Mouse (Mus musculus) cerebellum, adult 2 months (tissue): ENCODE measurements around the gene Pla2g4a. TPM values are rescaled to one million over a fixed set of nuclear protein-coding genes. Genes with fewer than 3 reads are reported as not detected.

ENCODE experiments used
- DNase-seq, 2 experiments: peaks; one replicate each; pipeline ENCODE4 v3.0.0; 2021
- H3K27ac ChIP-seq: fragments of 200-500 bp; 2 replicates; pipeline ENCODE4 v1.5.1; 2012; ENCODE audit warnings: low read length, control low read depth, inconsistent platforms; ENCODE audit not compliant: insufficient read depth
- H3K27me3 ChIP-seq: fragments of 200-500 bp; 2 replicates; pipeline ENCODE4 v1.6.1; 2012; ENCODE audit warnings: inconsistent platforms, mild to moderate bottlenecking, low read length, moderate library complexity; ENCODE audit not compliant: control insufficient read depth, insufficient read depth
- H3K4me1 ChIP-seq: fragments of 200-500 bp; 2 replicates; pipeline ENCODE4 v1.6.1; 2011; ENCODE audit warnings: low read length; ENCODE audit not compliant: control insufficient read depth, insufficient read depth
- H3K4me3 ChIP-seq: fragments of 200-500 bp; replicated peaks from 2 replicates; pipeline ENCODE3; 2011; ENCODE audit warnings: mild to moderate bottlenecking, low read depth, low read length, control low read depth; ENCODE audit not compliant: insufficient read depth
- CTCF ChIP-seq: fragments of 200-500 bp; IDR thresholded peaks from 2 replicates; pipeline ENCODE4 v1.5.1; 2011; ENCODE audit warnings: low read depth, mild to moderate bottlenecking, control low read depth, low read length, moderate library complexity, borderline replicate concordance; ENCODE audit not compliant: insufficient read depth
- POLR2A ChIP-seq: fragments of 200-500 bp; IDR thresholded peaks from 2 replicates; pipeline ENCODE4 v1.6.1; 2011; ENCODE audit warnings: low read length, control low read depth, borderline replicate concordance; ENCODE audit not compliant: insufficient read depth
- WGBS: fragments of 180-500 bp; shearing (Covaris S2); methylation state at CpG from one replicate; pipeline ENCODE4 v1.1.7; 2018; 5-methylcytosine and 5-hydroxymethylcytosine counted together
- polyA plus RNA-seq: library from polyadenylated mRNA; depleted of rRNA; stranded (reverse); fragments of >200 nt; gene quantifications from 2 replicates; pipeline ENCODE4 v1.2.3, GENCODE M21; 2012

The Pla2g4a gene
- polyA plus RNA-seq, 1 experiment, result 4.9 TPM

DNA sequence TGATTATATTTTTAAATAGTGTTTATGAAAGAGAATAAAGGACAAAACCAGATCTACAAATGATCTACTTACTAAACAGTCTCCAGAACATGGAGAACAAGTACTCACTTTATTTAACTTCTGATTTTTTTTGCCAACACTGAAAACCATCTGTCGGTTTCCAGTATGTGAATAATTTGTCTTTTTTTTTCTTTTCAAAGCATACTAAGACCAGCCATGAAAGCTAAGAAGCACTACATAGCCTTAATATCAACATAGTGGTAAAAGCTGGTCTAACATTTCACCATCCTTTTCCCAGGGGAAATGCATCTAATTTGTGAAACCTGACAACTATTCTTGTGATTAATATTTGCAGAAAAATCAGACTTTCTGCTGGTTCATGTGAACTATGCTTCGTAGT, 99.5 kb downstream of the Pla2g4a start:
- DNase-seq, result no peak
- Histone ChIP-seq H3K4me1 (no peaks in the 10 kb centered on the region), H3K27me3 (no peaks in the 10 kb centered on the region), H3K4me3 (no peak overlapping the region), H3K27ac (no peak overlapping the region)
- WGBS, result 68% methylated on average over 2 of the region's 2 CpGs
- TF ChIP-seq CTCF (no peak), POLR2A (no peak)

DNA sequence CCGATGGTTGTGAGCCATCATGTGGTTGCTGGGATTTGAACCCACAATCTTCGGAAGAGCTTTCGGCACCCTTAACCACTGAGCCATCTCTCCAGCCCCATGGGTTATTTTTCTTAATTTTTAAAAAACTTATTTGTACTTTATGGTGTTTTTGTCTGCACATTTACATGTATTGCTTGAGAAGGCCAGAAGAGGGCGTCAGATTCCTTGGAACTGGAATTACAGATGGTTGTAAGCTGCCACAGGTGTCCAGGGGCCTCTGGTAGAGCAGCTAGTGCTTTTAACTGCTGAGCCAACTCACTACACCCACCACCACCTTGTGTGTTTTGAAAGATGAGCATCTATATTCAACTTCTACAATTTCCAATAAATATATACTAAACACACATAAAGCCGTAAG, 102.4 kb downstream of the Pla2g4a start:
- TF ChIP-seq CTCF (no peak), POLR2A (no peak)
- 80% methylated on average over 5 of the region's 5 CpGs for WGBS

DNA sequence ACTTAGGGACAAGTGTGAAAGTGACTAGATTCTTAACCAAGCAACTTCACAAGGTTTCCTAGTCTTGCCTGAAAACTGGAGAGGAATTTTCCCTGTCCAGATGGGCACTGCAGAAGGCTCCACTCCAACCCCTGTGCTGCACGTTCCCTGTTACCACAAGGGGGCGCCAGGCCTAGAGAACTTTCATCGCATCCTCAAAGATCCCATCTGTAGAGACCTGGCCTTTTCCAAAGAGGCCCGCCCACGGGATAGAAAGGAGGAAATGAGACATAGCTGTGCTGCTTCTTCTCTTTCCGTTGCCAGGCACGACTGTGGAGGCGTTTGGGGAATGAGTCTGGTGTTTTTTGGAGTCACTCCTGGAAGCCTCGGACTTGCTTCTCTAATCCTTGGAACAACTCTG, 104.4 kb downstream of the Pla2g4a start:
- 13% methylated on average over 9 of the region's 9 CpGs for WGBS
- Histone ChIP-seq H3K27me3 (no peaks in the 10 kb centered on the region), H3K4me3 (no peak overlapping the region), H3K27ac (no peak overlapping the region), H3K4me1 (no peaks in the 10 kb centered on the region)
- TF ChIP-seq POLR2A (no peak), CTCF (0 out of 2 replicates have a peak, but pooled peaks have one; percentile 20)
- peak; percentile 5 to 12 for DNase-seq

More for the DNA sequence above, 102.4 kb downstream of the Pla2g4a start:
- no peak for DNase-seq
- no peaks in the 10 kb centered on the region for H3K27me3 ChIP-seq
- H3K4me1 ChIP-seq, result no peaks in the 10 kb centered on the region
- no peak overlapping the region for H3K4me3 ChIP-seq
- H3K27ac ChIP-seq, result no peak overlapping the region

DNA sequence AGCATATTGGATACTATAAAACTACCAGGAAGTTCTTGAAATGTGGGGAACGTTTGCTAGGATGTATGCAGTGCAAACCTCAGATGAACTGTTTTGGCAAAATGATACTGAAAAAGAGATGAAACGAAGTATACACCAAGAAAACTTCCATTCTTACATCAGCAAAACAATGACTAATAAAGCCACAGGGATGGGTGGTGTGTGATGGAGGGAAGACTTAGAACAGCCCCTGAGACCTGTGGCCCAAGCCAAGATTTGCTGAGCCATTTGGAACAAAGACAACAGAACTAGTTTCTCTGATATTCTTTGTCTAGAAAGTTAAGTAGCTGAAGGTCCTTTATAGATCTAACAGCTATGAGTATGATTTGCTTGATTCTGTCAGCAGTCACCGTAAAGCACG, 105.5 kb downstream of the Pla2g4a start:
- 81% methylated on average over 4 of the region's 4 CpGs for WGBS
- Histone ChIP-seq H3K27ac (no peak overlapping the region), H3K4me1 (no peaks in the 10 kb centered on the region), H3K4me3 (no peak overlapping the region), H3K27me3 (no peaks in the 10 kb centered on the region)
- DNase-seq, result no peak
- TF ChIP-seq POLR2A, result no peak
- no peak for TF ChIP-seq CTCF

DNA sequence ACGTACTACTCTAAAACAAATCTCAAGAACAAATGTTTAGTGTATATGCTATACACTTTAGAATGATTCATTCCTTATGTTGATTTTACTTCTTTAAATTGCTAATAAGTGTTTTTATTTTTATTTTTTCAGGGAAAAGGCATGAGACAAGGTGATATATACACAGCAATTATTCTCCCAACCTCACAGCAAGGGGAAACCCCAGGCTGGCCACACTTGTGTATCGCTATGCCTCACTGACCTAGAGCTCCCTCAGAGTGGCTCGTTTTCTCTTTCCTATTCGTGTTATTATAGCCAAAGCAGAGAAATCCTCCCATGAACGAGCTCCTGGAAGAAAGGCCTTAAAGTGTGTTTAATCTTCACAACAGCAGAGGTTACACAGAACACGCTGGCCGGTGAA, 106.2 kb downstream of the Pla2g4a start:
- Histone ChIP-seq H3K27me3 (no peaks in the 10 kb centered on the region), H3K4me3 (no peak overlapping the region), H3K4me1 (no peaks in the 10 kb centered on the region), H3K27ac (no peak overlapping the region)
- TF ChIP-seq CTCF, result no peak
- no peak for TF ChIP-seq POLR2A
- WGBS, result 75% methylated on average over 7 of the region's 7 CpGs
- DNase-seq, result no peak

DNA sequence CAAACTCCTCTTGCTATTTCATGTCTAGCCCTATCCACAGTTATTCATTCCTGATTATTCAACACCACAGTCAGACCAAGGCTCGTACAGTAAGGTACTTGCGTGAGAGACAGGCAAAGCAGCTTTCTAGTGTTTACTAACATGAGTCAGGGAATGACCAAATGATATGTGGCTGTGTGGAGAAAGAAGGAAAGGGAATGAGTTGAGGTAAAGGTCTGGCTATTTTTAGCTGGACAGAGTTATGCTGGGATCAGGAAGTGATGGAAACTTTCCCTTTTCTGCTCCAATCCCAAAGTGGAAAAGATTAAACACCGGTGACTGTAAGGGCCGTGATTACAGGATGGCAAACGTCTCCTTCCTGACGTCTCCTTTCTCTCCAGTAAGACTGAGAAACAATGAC, 114.4 kb downstream of the Pla2g4a start:
- Histone ChIP-seq H3K4me3 (no peak overlapping the region), H3K27me3 (no peaks in the 10 kb centered on the region), H3K4me1 (no peaks in the 10 kb centered on the region), H3K27ac (no peak overlapping the region)
- no peak for TF ChIP-seq CTCF
- no peak for DNase-seq
- WGBS, result 86% methylated on average over 6 of the region's 6 CpGs

DNA sequence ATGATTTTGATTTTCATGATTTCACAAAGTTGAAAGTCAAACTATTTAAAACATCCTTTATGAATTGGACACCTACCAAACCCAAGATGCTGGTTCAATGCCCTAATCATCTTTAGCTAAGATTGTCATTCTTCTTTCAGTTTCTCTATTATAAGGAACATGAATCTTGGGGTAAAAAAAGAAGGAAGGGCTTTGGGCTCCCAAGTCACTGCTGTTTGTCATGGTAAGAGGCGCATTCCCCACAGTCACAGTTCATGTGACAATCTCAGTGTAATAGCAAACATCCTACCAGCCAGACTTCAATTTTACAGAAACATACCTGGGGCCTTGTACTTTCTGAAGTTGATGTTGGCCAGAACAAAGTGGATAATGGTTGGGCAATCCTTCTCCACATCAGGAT, 119.2 kb downstream of the Pla2g4a start:
- H3K27me3 ChIP-seq, result no peaks in the 10 kb centered on the region
- H3K4me1 ChIP-seq, result no peaks in the 10 kb centered on the region
- no peak for DNase-seq
- WGBS, result 93% methylated on average over 1 of the region's 1 CpGs
- no peak for TF ChIP-seq CTCF
- no peak overlapping the region for H3K4me3 ChIP-seq
- no peak overlapping the region for H3K27ac ChIP-seq

DNA sequence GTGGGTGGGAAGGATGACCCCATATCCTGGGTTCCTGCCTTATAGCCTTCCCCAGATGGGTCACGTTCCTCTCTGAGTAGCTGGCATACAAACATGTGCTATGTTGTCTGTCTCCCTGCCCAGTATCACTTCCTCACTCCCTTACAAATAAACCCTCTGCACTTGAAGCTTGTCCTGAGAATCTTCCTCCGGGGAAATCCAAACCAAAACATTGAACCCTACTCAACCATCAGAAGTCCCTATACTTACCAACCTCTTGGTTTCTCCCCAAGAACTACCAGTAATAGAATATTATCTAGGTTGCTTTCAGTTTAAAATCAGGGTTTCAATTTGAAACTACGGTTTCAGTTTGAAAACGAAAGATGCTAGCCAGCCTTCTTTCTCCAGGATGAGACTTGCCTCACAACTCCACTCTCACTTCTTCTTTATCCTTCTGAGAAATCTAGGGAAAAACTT, 120.1 kb downstream of the Pla2g4a start:
- H3K4me1 ChIP-seq, result no peaks in the 10 kb centered on the region
- WGBS, result 80% methylated on average over 4 of the region's 4 CpGs

More for the DNA sequence above, 120.1 kb downstream of the Pla2g4a start:
- TF ChIP-seq POLR2A (no peak), CTCF (no peak)
- DNase-seq, result no peak
- no peaks in the 10 kb centered on the region for H3K27me3 ChIP-seq
- no peak overlapping the region for H3K27ac ChIP-seq
- no peak overlapping the region for H3K4me3 ChIP-seq
